13 mouse cellular contexts compared by ENCODE assay signal in genomic region chr3:9600577-9600976, GRCm38 (mm10). TPM values are rescaled to one million over a fixed set of nuclear protein-coding genes. Genes with fewer than 3 reads are reported as not detected.
DNase-seq lines count a peak whose midpoint lies in the region; ATAC-seq and TF ChIP-seq lines count a peak whose summit lies in the region.
"Had no signal": no experiment of that assay in that cellular context is flagged by ENCODE, and none has a peak within 500 bp of the region (broad histone marks: within the 10 kb centered on the region; RNA-seq: fewer than 3 reads in every experiment).

No protein-coding gene starts in this region.

- peak overlapping the region; percentile 13; the same call in 1 of the 2 replicates for H3K27ac ChIP-seq in heart, embryonic 15.5 days
- no peak overlapping the region for H3K27ac ChIP-seq in liver, adult 2 months (replicated peaks; ENCODE audit: insufficient read depth, low read depth, low read length)
- H3K27ac ChIP-seq in liver, embryonic 11.5 days (ENCODE audit: low read depth, low read length) = no peak overlapping the region
- H3K27ac ChIP-seq in liver, postnatal 0 days (ENCODE audit: low read depth) = 0 out of 2 replicates have a peak overlapping the region, but pooled peaks have one; percentile 39
- H3K27ac ChIP-seq: forebrain, embryonic 15.5 days; heart, adult 2 months; neural tube, embryonic 15.5 days had no signal

- DNase-seq in adrenal gland, adult (ENCODE audit: inconsistent age in 2 of 2, low spot score in 1 of 2) = peak; percentile 58 to 65
- no peak for DNase-seq in adrenal gland, adult 8-10 months
- no peak for DNase-seq in heart, postnatal 25 days (ENCODE audit: low spot score)
- DNase-seq in liver, adult 2 months (ENCODE audit: extremely low read depth, low read depth, low spot score) = peak; percentile 21
- no peak for DNase-seq in liver, embryonic 11.5 days (ENCODE audit: low spot score)
- DNase-seq in liver, postnatal 0 days = peak; percentile 56
- no peak for DNase-seq in cerebellum, postnatal 4 days (ENCODE audit: low spot score in 2 of 2)
- DNase-seq: heart, adult 2 months had no signal

- no peak overlapping the region for H3K9ac ChIP-seq in heart, embryonic 15.5 days
- no peak overlapping the region for H3K9ac ChIP-seq in liver, adult 2 months (ENCODE audit: low read depth, low read length)
- H3K9ac ChIP-seq in liver, embryonic 11.5 days (ENCODE audit: low read depth, low read length) = no peak overlapping the region
- H3K9ac ChIP-seq in liver, postnatal 0 days (replicated peaks) = no peak overlapping the region
- H3K9ac ChIP-seq: forebrain, embryonic 15.5 days; neural tube, embryonic 15.5 days had no signal

- no peak for TF ChIP-seq EP300 in liver, postnatal 0 days (IDR thresholded peaks at IDR 0.05; ENCODE audit: low read depth)

- no peaks in the 10 kb centered on the region for H3K27me3 ChIP-seq in heart, embryonic 15.5 days
- no peaks in the 10 kb centered on the region for H3K27me3 ChIP-seq in liver, adult 2 months (ENCODE audit: control insufficient read depth, insufficient read depth, low read length)
- H3K27me3 ChIP-seq in liver, embryonic 11.5 days (replicated peaks; ENCODE audit: control insufficient read depth, insufficient read depth, low read length) = no peaks in the 10 kb centered on the region
- H3K27me3 ChIP-seq in liver, postnatal 0 days (ENCODE audit: insufficient read depth, low read length) = no peaks in the 10 kb centered on the region
- H3K27me3 ChIP-seq: forebrain, embryonic 15.5 days; neural tube, embryonic 15.5 days had no signal

- ATAC-seq in heart, embryonic 15.5 days (replicated peaks; ENCODE audit: insufficient number of reproducible peaks, insufficient read depth, low FRiP score, low read depth) = peak; percentile 54; the same call in 1 of the 2 replicates
- no peak for ATAC-seq in liver, embryonic 11.5 days (replicated peaks; ENCODE audit: low FRiP score)
- ATAC-seq in liver, postnatal 0 days = peak; percentile 79
- ATAC-seq: activated CD4-positive, CD25-positive, alpha-beta regulatory T cell, adult 4 months; forebrain, embryonic 15.5 days; hindbrain, embryonic 16.5 days had no signal

- 54% methylated on average over 6 of the region's 6 CpGs for WGBS in heart, embryonic 15.5 days
- 55% methylated on average over 6 of the region's 6 CpGs for WGBS in liver, adult 2 months
- WGBS in liver, embryonic 11.5 days = 71% methylated on average over 6 of the region's 6 CpGs
- WGBS in liver, postnatal 0 days (ENCODE audit: insufficient replicate concordance) = 46% methylated on average over 6 of the region's 6 CpGs

- no peaks in the 10 kb centered on the region for H3K9me3 ChIP-seq in heart, embryonic 15.5 days (replicated peaks)
- no peaks in the 10 kb centered on the region for H3K9me3 ChIP-seq in liver, embryonic 11.5 days (ENCODE audit: control insufficient read depth, low read length)
- no peaks in the 10 kb centered on the region for H3K9me3 ChIP-seq in liver, postnatal 0 days (ENCODE audit: low read length)
- H3K9me3 ChIP-seq: forebrain, embryonic 15.5 days; neural tube, embryonic 15.5 days had no signal

- no peaks in the 10 kb centered on the region; the same call in 1 of the 2 replicates for H3K79me2 ChIP-seq in liver, adult 2 months (ENCODE audit: control insufficient read depth, insufficient read depth, low read length)

- no peak for TF ChIP-seq CTCF in liver, adult 2 months (IDR thresholded peaks at IDR 0.05; ENCODE audit: low read depth, low read length)
- no peak for TF ChIP-seq CTCF in liver, postnatal 0 days (IDR thresholded peaks at IDR 0.05; ENCODE audit: low read depth)

- no peak overlapping the region for H3K4me3 ChIP-seq in heart, embryonic 15.5 days
- no peak overlapping the region for H3K4me3 ChIP-seq in liver, adult 2 months (ENCODE audit: insufficient read depth, low read depth, low read length)
- no peak overlapping the region for H3K4me3 ChIP-seq in liver, embryonic 11.5 days (ENCODE audit: low read depth, low read length)
- H3K4me3 ChIP-seq in liver, postnatal 0 days (ENCODE audit: low read depth, low read length) = no peak overlapping the region
- H3K4me3 ChIP-seq: forebrain, embryonic 15.5 days; heart, adult 2 months; neural tube, embryonic 15.5 days had no signal

- intact Hi-C loops in heart, postnatal 25 days (cut with DNase I) = no loop called here

- TF ChIP-seq POLR2A in liver, adult 2 months (IDR thresholded peaks at IDR 0.05; ENCODE audit: extremely low read depth, insufficient read depth, low read length) = no peak

- H3K4me2 ChIP-seq in heart, embryonic 15.5 days = no peak overlapping the region
- no peak overlapping the region for H3K4me2 ChIP-seq in liver, embryonic 11.5 days
- no peak overlapping the region for H3K4me2 ChIP-seq in liver, postnatal 0 days (ENCODE audit: low read depth, low read length)
- H3K4me2 ChIP-seq: forebrain, embryonic 15.5 days; neural tube, embryonic 15.5 days had no signal

- no peaks in the 10 kb centered on the region for H3K36me3 ChIP-seq in heart, embryonic 15.5 days
- no peaks in the 10 kb centered on the region for H3K36me3 ChIP-seq in liver, adult 2 months (ENCODE audit: control insufficient read depth, insufficient read depth, low read length)
- H3K36me3 ChIP-seq in liver, embryonic 11.5 days (ENCODE audit: control insufficient read depth, insufficient read depth, low read length) = no peaks in the 10 kb centered on the region
- H3K36me3 ChIP-seq in liver, postnatal 0 days (replicated peaks; ENCODE audit: insufficient read depth, low read length) = no peaks in the 10 kb centered on the region
- H3K36me3 ChIP-seq: forebrain, embryonic 15.5 days; neural tube, embryonic 15.5 days had no signal

- peaks cover 28% of the 10 kb centered on the region for H3K4me1 ChIP-seq in heart, embryonic 15.5 days (replicated peaks)
- H3K4me1 ChIP-seq in liver, adult 2 months (ENCODE audit: control insufficient read depth, insufficient read depth, low read length) = peaks cover 5% of the 10 kb centered on the region; the same call in 1 of the 2 replicates
- H3K4me1 ChIP-seq in liver, embryonic 11.5 days (replicated peaks; ENCODE audit: control insufficient read depth, insufficient read depth, low read length) = peaks cover 13% of the 10 kb centered on the region
- peaks cover 12% of the 10 kb centered on the region for H3K4me1 ChIP-seq in liver, postnatal 0 days (ENCODE audit: insufficient read depth)

RNA-seq across cellular contexts. Expression of gene Zfp704, which starts 9.3 kb away (rescaled TPM):
- total RNA-seq in adrenal gland, adult 8-10 months (2022) = 10 to 100 TPM; 14.5 to 22.8 (median 16.7) TPM
- 5.6 and 7.1 TPM in 2 replicates for polyA plus RNA-seq in heart, embryonic 15.5 days (2015; fragmentation: Nextera tagmentation; extraction: Ambion mirVana)
- total RNA-seq in heart, postnatal 25 days (2021) = 10 to 100 TPM; 12.0 to 14.0 TPM
- 3.2 and 3.5 TPM in 2 replicates for total RNA-seq in liver, adult 2 months (2014; rRNA removed)
- 1.0 and 1.3 TPM in 2 replicates for polyA plus RNA-seq in liver, adult 2 months (2012; rRNA removed)
- polyA plus RNA-seq in liver, embryonic 11.5 days (2014; fragmentation: Nextera tagmentation; extraction: Ambion mirVana) = 4.1 and 4.7 TPM in 2 replicates
- polyA plus RNA-seq in liver, postnatal 0 days (2015; fragmentation: Nextera tagmentation; extraction: Ambion mirVana) = 0.94 and 0.95 TPM in 2 replicates

Comparison
In these comparisons a context has a peak if more than half of its experiments do, and no peak if none do; other contexts are left out.
1. DNase-seq: peak in adrenal gland, adult (2 of 2), liver, adult 2 months (single experiment) and liver, postnatal 0 days (single experiment); none in adrenal gland, adult 8-10 months (single experiment), heart, postnatal 25 days (single experiment), liver, embryonic 11.5 days (single experiment) and cerebellum, postnatal 4 days (0 of 2).
2. H3K27ac ChIP-seq: peak in heart, embryonic 15.5 days (single experiment) and liver, postnatal 0 days (single experiment); none in liver, adult 2 months (single experiment) and liver, embryonic 11.5 days (single experiment).